In genomic region chr8:46739956-46740512, GRCm38 (mm10) we compare ENCODE assay signal across 8 mouse cellular contexts. TPM values are rescaled to one million over a fixed set of nuclear protein-coding genes. Genes with fewer than 3 reads are reported as not detected.
DNase-seq lines count a peak whose midpoint lies in the region; ATAC-seq and TF ChIP-seq lines count a peak whose summit lies in the region.

No protein-coding gene starts in this region.

- peaks cover 18% of the 10 kb centered on the region; the same call in 1 of the 2 replicates for H3K4me1 ChIP-seq in lung, postnatal 0 days (ENCODE audit: insufficient read depth, low read depth, low read length)

- ATAC-seq in lung, postnatal 0 days: no peak
- no peak for ATAC-seq in granulocyte monocyte progenitor cell, adult 5-6 weeks (replicated peaks; ENCODE audit: poor library complexity, severe bottlenecking)

- TF ChIP-seq EP300 in lung, postnatal 0 days (IDR thresholded peaks at IDR 0.05): no peak; the same call in 1 of the 2 replicates

- peak overlapping the region; percentile 99 for H3K9ac ChIP-seq in lung, postnatal 0 days (replicated peaks; ENCODE audit: low read depth)

- DNase-seq in ovary, postnatal 14 days (ENCODE audit: low spot score): peak; percentile 38
- no peak for DNase-seq in ovary, postnatal 36 days (ENCODE audit: low spot score)
- DNase-seq in brain, adult 2 months (ENCODE audit: low read depth, low spot score): peak; percentile 57
- peak; percentile 30 for DNase-seq in gastrocnemius, postnatal 10 days
- peak; percentile 38 to 40 for DNase-seq in kidney, postnatal 36 days
- DNase-seq in lung, postnatal 0 days (ENCODE audit: low spot score): peak; percentile 33
- peak; percentile 58 for DNase-seq in splenic B cell, adult 2 months (ENCODE audit: low read depth, low spot score)

- peak overlapping the region; percentile 69 for H3K4me2 ChIP-seq in lung, postnatal 0 days (replicated peaks; ENCODE audit: low read depth, low read length)

- H3K9me3 ChIP-seq in lung, postnatal 0 days (ENCODE audit: low read length): no peaks in the 10 kb centered on the region

- peak overlapping the region; percentile 99 for H3K27ac ChIP-seq in lung, postnatal 0 days (ENCODE audit: low read length)

- TF ChIP-seq CTCF in lung, postnatal 0 days (IDR thresholded peaks at IDR 0.05): no peak

- H3K36me3 ChIP-seq in lung, postnatal 0 days (ENCODE audit: insufficient read depth, low read length): no peaks in the 10 kb centered on the region
- peaks cover 6% of the 10 kb centered on the region for H3K36me3 ChIP-seq in splenic B cell, adult 2 months (ENCODE audit: control insufficient read depth, insufficient read depth, low read length, poor library complexity, severe bottlenecking)

- no peaks in the 10 kb centered on the region for H3K27me3 ChIP-seq in lung, postnatal 0 days (replicated peaks; ENCODE audit: insufficient read depth, low read length)
- H3K27me3 ChIP-seq in splenic B cell, adult 2 months (ENCODE audit: control insufficient read depth, insufficient read depth, low read length, poor library complexity, severe bottlenecking): no peaks in the 10 kb centered on the region

- H3K4me3 ChIP-seq in lung, postnatal 0 days (ENCODE audit: low read depth, low read length): peak overlapping the region; percentile 99

- under 1% methylated on average over 22 of the region's 22 CpGs for WGBS in lung, postnatal 0 days

RNA-seq across cellular contexts. Expression of gene Irf2, which starts 0.5 kb away (rescaled TPM):
- total RNA-seq in gastrocnemius, postnatal 10 days (2021): 10 to 100 TPM; 25.2 to 44.4 TPM
- 64.9 and 75.4 TPM in 2 replicates for polyA plus RNA-seq in lung, postnatal 0 days (2015; fragmentation: Nextera tagmentation; extraction: Ambion mirVana)
- total RNA-seq in granulocyte monocyte progenitor cell, adult 5-6 weeks (2014; fragmentation: Nextera tagmentation): 48.8 and 67.9 TPM in 2 replicates
- total RNA-seq in granulocyte monocyte progenitor cell, adult 5-6 weeks (2017): 12.6 and 20.4 TPM in 2 replicates
